Mouse (Mus musculus) B cell, adult 62 days (primary cell): ENCODE results near the gene Enpp5. TPM values are rescaled to one million over a fixed set of nuclear protein-coding genes. Genes with fewer than 3 reads are reported as not detected.

ENCODE experiments used
- total RNA-seq: library from RNA; stranded (reverse); gene quantifications from 4 replicates; pipeline ENCODE4 v1.2.4, GENCODE M21; 2023

Gene Enpp5
- 0.22 to 0.46 TPM (median 0.26 TPM) in 4 replicates for total RNA-seq

GRCm38 (mm10) chr17:44078631-44079350, at the start of gene Enpp5:
TSS of gene Enpp5 (plus strand) at chr17:44078813.

GRCm38 (mm10) chr17:44105287-44106138, 26.9 kb downstream of the Enpp5 start, which contains the start of gene Enpp4:
TSS of gene Enpp4 (minus strand) at chr17:44105809.

Other genes starting within 250 kb of the Enpp5 start
- 0.94 to 1.5 TPM (median 1.1 TPM) in 4 replicates for gene Enpp4, start 27.0 kb downstream of the Enpp5 start, total RNA-seq
- gene Clic5, start 109.8 kb downstream of the Enpp5 start, total RNA-seq: 0.09 TPM in 2 of 4 replicates, not detected in the others